Mouse (Mus musculus): ENCODE results near the gene Ssx2ip. TPM values are rescaled to one million over a fixed set of nuclear protein-coding genes. Genes with fewer than 3 reads are reported as not detected.

Ssx2ip gene
- polyA plus RNA-seq, 1 experiment from 2014 or later = 33.7 TPM

DNA sequence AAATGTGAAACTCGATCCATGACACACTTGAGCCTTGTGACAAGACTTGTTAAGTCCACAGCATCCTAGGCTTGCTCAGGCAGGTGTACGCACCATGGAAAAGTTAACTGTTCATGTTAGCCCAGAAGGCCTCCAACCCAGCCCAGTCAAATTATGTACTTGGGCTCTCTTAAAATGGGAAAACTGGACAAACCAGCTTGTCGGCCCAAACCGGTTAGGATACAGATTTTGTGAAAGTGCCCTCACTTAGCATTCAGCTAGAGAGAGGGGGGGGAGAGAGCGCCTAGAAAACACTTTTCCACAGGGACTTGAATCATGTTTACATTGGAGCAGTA is 1.5 kb downstream of the Ssx2ip start:
- no peak for ATAC-seq (ENCODE audit: low FRiP score)
- Histone ChIP-seq H3K4me2 (peak overlapping the region; percentile 87), H3K4me1 (peaks cover 34% of the 10 kb centered on the region), H3K27ac (peak overlapping the region; percentile 84; the same call in 1 of the 2 replicates), H3K4me3 (replicated peaks) (peak overlapping the region; percentile 97), H3K36me3 (replicated peaks) (peaks cover 3% of the 10 kb centered on the region; the same call in 1 of the 2 replicates), H3K27me3 (no peaks in the 10 kb centered on the region), H3K9ac (peak overlapping the region; percentile 93), H3K9me3 (peaks cover 11% of the 10 kb centered on the region; the same call in 1 of the 2 replicates)
- WGBS = 30% methylated on average over 5 of the region's 5 CpGs

- Histone ChIP-seq H3K9me3 (peaks cover 11% of the 10 kb centered on the region; the same call in 1 of the 2 replicates), H3K27ac (no peak overlapping the region), H3K9ac (no peak overlapping the region), H3K4me1 (peaks cover 46% of the 10 kb centered on the region), H3K36me3 (replicated peaks) (peaks cover 3% of the 10 kb centered on the region; the same call in 1 of the 2 replicates), H3K27me3 (no peaks in the 10 kb centered on the region), H3K4me3 (replicated peaks) (no peak overlapping the region), H3K4me2 (peak overlapping the region; percentile 16; the same call in 1 of the 2 replicates)
- ATAC-seq (ENCODE audit: low FRiP score) = no peak
- 90% methylated on average over 16 of the region's 16 CpGs for WGBS
Observed at GRCm38 (mm10) chr3:146407086-146407721, 2.8 kb downstream of the Ssx2ip start.

- 92% methylated on average over 7 of the region's 7 CpGs for WGBS
- no peak overlapping the region for H3K27ac ChIP-seq
- H3K4me1 ChIP-seq = peaks cover 40% of the 10 kb centered on the region
- no peak overlapping the region for H3K4me3 ChIP-seq (replicated peaks)
- H3K36me3 ChIP-seq (replicated peaks) = peaks cover 11% of the 10 kb centered on the region; the same call in 1 of the 2 replicates
- no peak overlapping the region for H3K4me2 ChIP-seq
- no peaks in the 10 kb centered on the region for H3K9me3 ChIP-seq
- H3K27me3 ChIP-seq = no peaks in the 10 kb centered on the region
- H3K9ac ChIP-seq = no peak overlapping the region
- no peak for ATAC-seq (ENCODE audit: low FRiP score)
Observed at GRCm38 (mm10) chr3:146410114-146410513, 5.7 kb downstream of the Ssx2ip start.

- peak overlapping the region; percentile 19; the same call in 1 of the 2 replicates for H3K27ac ChIP-seq
- peak; percentile 49; the same call in 1 of the 2 replicates for ATAC-seq (ENCODE audit: low FRiP score)
- H3K9ac ChIP-seq = no peak overlapping the region
- no peak overlapping the region for H3K4me3 ChIP-seq (replicated peaks)
- no peaks in the 10 kb centered on the region for H3K9me3 ChIP-seq
- 79% methylated on average over 2 of the region's 2 CpGs for WGBS
- no peaks in the 10 kb centered on the region for H3K27me3 ChIP-seq
- no peak overlapping the region for H3K4me2 ChIP-seq
- peaks cover 19% of the 10 kb centered on the region; the same call in 1 of the 2 replicates for H3K36me3 ChIP-seq (replicated peaks)
- peaks cover 21% of the 10 kb centered on the region for H3K4me1 ChIP-seq
Observed at GRCm38 (mm10) chr3:146412008-146412407, 7.6 kb downstream of the Ssx2ip start.

DNA sequence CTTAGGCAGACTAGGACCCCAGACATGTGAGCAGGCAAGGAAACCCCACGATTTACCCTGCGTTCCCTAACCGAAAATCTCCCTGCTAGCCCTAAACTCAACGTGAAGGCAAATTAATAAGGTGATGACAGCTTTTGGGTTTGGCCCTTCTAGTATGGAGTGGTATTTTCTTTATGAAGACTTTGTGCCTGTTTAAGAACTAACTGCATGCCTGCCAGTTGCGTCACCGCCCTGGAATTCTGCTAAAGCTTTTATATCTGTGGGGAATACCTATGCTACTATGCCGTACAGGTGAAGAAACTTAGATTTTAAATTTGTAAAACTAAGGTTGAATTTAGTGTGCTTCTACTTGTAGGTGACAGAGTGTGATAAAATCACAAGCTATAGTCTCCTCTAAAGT is 8.0 kb downstream of the Ssx2ip start:
- Histone ChIP-seq H3K4me3 (replicated peaks) (no peak overlapping the region), H3K36me3 (replicated peaks) (peaks cover 21% of the 10 kb centered on the region; the same call in 1 of the 2 replicates)
- no peak for ATAC-seq (ENCODE audit: low FRiP score)

DNA sequence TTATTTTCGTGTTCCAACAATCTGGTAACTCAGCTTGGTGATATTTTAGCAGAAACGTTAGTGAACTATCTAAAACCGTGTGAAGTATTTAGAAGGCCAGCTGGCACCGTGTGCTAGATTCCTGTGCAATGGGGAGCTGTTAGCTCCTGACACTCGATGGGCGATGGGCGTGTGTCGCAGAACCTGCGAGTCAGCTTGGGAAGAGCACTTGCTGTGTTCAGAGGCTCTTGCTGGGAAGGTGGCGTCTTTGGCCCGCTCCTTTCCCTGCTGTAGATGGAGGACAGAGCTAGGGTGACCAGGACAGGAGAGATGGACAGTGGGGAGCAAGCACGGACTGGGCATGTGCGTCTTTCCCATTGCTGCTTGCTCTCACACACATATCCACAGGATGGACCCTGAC is 8.6 kb downstream of the Ssx2ip start:
- H3K4me1 ChIP-seq = peaks cover 12% of the 10 kb centered on the region
- no peak overlapping the region for H3K9ac ChIP-seq
- no peak overlapping the region for H3K27ac ChIP-seq
- H3K36me3 ChIP-seq (replicated peaks) = peaks cover 24% of the 10 kb centered on the region; the same call in 1 of the 2 replicates
- 93% methylated on average over 13 of the region's 13 CpGs for WGBS
- H3K27me3 ChIP-seq = no peaks in the 10 kb centered on the region
- H3K4me2 ChIP-seq = no peak overlapping the region
- H3K4me3 ChIP-seq (replicated peaks) = no peak overlapping the region
- H3K9me3 ChIP-seq = no peaks in the 10 kb centered on the region
- ATAC-seq (ENCODE audit: low FRiP score) = no peak

More for the DNA sequence above, 8.0 kb downstream of the Ssx2ip start:
- Histone ChIP-seq H3K27ac (no peak overlapping the region), H3K27me3 (no peaks in the 10 kb centered on the region), H3K9ac (no peak overlapping the region), H3K9me3 (no peaks in the 10 kb centered on the region), H3K4me2 (no peak overlapping the region), H3K4me1 (peaks cover 17% of the 10 kb centered on the region)
- WGBS = 93% methylated on average over 7 of the region's 7 CpGs

DNA sequence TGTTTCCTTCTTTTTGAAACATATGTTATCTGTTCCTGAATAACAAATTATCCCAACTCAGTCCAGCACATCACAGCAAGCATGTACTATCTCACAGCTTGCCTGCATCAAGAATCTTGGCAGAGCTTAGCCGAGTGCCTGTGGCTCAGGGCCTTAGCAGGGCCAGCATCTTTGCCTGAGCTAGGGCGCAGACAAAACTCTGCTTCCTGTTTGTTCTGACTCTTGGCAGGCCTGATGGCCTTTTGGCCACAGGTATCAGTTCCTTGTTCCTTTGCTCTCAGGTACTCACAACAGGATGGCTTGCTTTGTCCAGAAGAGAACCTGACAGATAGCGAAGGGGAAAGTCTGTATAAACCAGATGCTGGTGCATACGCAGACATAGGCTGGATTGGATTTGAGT is 9.6 kb downstream of the Ssx2ip start:
- peaks cover 12% of the 10 kb centered on the region; the same call in 1 of the 2 replicates for H3K4me1 ChIP-seq
- no peaks in the 10 kb centered on the region for H3K9me3 ChIP-seq
- H3K4me2 ChIP-seq = no peak overlapping the region
- no peak overlapping the region for H3K27ac ChIP-seq
- H3K4me3 ChIP-seq (replicated peaks) = no peak overlapping the region
- H3K36me3 ChIP-seq (replicated peaks) = peaks cover 31% of the 10 kb centered on the region
- no peaks in the 10 kb centered on the region for H3K27me3 ChIP-seq
- no peak overlapping the region for H3K9ac ChIP-seq
- 87% methylated on average over 4 of the region's 4 CpGs for WGBS
- no peak for ATAC-seq (ENCODE audit: low FRiP score)

DNA sequence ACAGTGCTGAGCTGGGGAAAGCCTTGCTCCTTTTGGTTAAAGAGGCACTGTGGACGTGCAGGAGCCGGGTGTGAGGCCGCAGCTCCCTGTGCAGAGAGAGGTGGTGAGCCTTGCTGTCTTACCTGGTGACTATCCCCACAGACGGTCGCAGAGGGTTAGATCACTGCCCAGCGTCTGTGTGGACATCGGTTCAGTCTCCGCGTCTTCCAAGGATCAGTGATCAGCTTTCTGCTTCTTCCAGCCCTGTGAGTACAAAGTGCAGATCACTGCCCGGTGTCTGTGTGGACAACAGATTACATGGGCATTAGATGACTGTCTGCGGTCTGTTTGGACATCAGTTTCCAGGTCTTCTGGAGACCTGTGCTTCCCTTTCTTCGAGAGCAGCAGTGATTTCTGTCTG is 10.1 kb downstream of the Ssx2ip start:
- H3K9ac ChIP-seq = no peak overlapping the region
- peaks cover 34% of the 10 kb centered on the region for H3K36me3 ChIP-seq (replicated peaks)
- 93% methylated on average over 12 of the region's 12 CpGs for WGBS
- H3K27ac ChIP-seq = no peak overlapping the region
- no peak overlapping the region for H3K4me3 ChIP-seq (replicated peaks)
- no peak for ATAC-seq (ENCODE audit: low FRiP score)
- no peaks in the 10 kb centered on the region for H3K9me3 ChIP-seq
- peaks cover 12% of the 10 kb centered on the region; the same call in 1 of the 2 replicates for H3K4me1 ChIP-seq
- no peak overlapping the region for H3K4me2 ChIP-seq
- H3K27me3 ChIP-seq = no peaks in the 10 kb centered on the region

DNA sequence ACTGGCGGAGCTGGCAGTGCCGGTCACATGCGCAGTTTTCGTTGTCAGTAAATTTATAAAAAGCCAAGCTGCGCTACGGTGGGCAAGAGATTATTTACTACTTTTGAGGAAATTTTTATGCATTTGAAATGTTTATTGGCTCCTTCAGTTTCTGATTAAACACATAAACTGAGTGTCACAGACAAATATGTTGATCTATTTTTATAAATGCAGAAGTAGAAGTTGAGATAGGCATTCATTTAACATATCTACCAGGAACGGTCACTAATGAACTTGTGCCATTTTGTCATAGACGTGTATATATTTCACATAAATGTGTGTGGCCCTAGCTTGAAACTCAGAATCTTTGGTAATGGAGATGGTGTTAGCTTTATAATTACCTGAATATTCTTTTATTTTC is 13.4 kb downstream of the Ssx2ip start:
- H3K36me3 ChIP-seq (replicated peaks) = peaks cover 55% of the 10 kb centered on the region
- H3K27ac ChIP-seq = no peak overlapping the region
- no peaks in the 10 kb centered on the region for H3K9me3 ChIP-seq
- H3K9ac ChIP-seq = no peak overlapping the region
- no peaks in the 10 kb centered on the region for H3K4me1 ChIP-seq
- WGBS = 95% methylated on average over 8 of the region's 8 CpGs
- H3K27me3 ChIP-seq = no peaks in the 10 kb centered on the region
- H3K4me2 ChIP-seq = no peak overlapping the region
- H3K4me3 ChIP-seq (replicated peaks) = no peak overlapping the region
- ATAC-seq (ENCODE audit: low FRiP score) = no peak

GRCm38 (mm10) chr3:146418901-146419300 is 14.5 kb downstream of the Ssx2ip start:
- H3K36me3 ChIP-seq (replicated peaks) = peaks cover 65% of the 10 kb centered on the region

GRCm38 (mm10) chr3:146419534-146419933 is 15.1 kb downstream of the Ssx2ip start:
- no peak for ATAC-seq (ENCODE audit: low FRiP score)
- Histone ChIP-seq H3K27me3 (no peaks in the 10 kb centered on the region), H3K9me3 (no peaks in the 10 kb centered on the region), H3K4me3 (replicated peaks) (no peak overlapping the region), H3K36me3 (replicated peaks) (peaks cover 63% of the 10 kb centered on the region), H3K4me1 (peaks cover 4% of the 10 kb centered on the region), H3K4me2 (no peak overlapping the region), H3K9ac (no peak overlapping the region), H3K27ac (no peak overlapping the region)
- WGBS = 90% methylated on average over 9 of the region's 9 CpGs

More at GRCm38 (mm10) chr3:146418901-146419300, 14.5 kb downstream of the Ssx2ip start:
- no peak for ATAC-seq (ENCODE audit: low FRiP score)
- H3K4me3 ChIP-seq (replicated peaks) = no peak overlapping the region
- H3K27me3 ChIP-seq = no peaks in the 10 kb centered on the region
- H3K27ac ChIP-seq = no peak overlapping the region
- no peak overlapping the region for H3K9ac ChIP-seq
- 95% methylated on average over 7 of the region's 7 CpGs for WGBS
- H3K4me2 ChIP-seq = no peak overlapping the region
- H3K4me1 ChIP-seq = no peaks in the 10 kb centered on the region
- no peaks in the 10 kb centered on the region for H3K9me3 ChIP-seq

DNA sequence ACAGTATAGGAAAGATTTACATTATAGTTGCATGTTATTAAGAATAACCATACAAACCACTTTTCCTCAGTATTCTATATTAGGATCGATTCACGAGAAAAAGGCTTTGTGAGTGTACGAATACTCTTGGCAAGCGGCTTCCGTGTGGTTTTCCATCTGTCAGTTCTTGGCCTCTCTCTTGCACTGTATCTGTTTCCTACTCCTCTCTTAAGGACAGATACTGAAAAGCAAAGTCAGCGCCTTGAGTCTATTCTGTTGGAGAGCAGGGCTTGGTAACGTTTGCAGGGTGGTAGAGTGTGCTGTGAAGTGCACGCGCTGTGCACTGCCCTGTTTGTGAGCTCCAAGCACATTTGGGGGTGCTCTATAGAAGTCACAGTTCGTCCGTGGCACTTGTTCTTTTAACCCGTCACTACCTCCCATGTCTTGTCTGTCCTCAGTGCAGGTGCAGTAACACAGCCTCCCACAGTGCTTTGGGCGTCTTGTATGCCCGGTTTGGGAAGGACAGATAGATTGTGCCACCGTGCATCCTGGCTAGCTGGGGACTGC is 15.6 kb downstream of the Ssx2ip start:
- Histone ChIP-seq H3K9me3 (no peaks in the 10 kb centered on the region), H3K27ac (no peak overlapping the region), H3K4me1 (peaks cover 6% of the 10 kb centered on the region), H3K4me2 (no peak overlapping the region), H3K36me3 (replicated peaks) (peaks cover 57% of the 10 kb centered on the region), H3K27me3 (no peaks in the 10 kb centered on the region), H3K9ac (no peak overlapping the region), H3K4me3 (replicated peaks) (no peak overlapping the region)
- ATAC-seq (ENCODE audit: low FRiP score) = no peak
- 93% methylated on average over 15 of the region's 15 CpGs for WGBS

DNA sequence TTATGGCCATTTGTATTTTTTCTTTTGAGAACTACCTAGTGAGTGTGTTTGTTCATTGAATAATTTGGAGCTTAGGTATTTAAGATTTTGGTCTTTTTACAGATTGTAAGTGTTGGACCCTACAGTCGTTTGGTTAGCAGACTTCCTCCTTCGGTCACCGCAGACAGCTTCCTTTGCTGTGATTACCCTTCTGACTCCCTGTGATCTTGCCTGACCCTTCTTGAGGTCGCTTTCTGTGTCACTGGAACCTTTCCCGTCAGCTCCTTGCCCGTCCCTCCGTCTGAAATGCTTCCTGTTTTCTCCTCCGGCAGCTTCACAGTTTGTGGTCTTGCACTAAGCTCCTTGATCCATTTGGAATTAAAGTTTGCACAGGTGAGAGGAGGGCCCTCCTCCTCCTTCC is 17.3 kb downstream of the Ssx2ip start:
- H3K4me2 ChIP-seq = no peak overlapping the region
- H3K27ac ChIP-seq = no peak overlapping the region
- no peak overlapping the region for H3K4me3 ChIP-seq (replicated peaks)
- H3K36me3 ChIP-seq (replicated peaks) = peaks cover 60% of the 10 kb centered on the region
- H3K4me1 ChIP-seq = peaks cover 15% of the 10 kb centered on the region
- no peak for ATAC-seq (ENCODE audit: low FRiP score)
- 68% methylated on average over 8 of the region's 8 CpGs for WGBS
- no peaks in the 10 kb centered on the region for H3K27me3 ChIP-seq
- no peak overlapping the region for H3K9ac ChIP-seq
- H3K9me3 ChIP-seq = no peaks in the 10 kb centered on the region

All from forebrain, embryonic 12.5 days (tissue).